Mouse (Mus musculus) left cerebral cortex, adult 18-20 months (tissue): ENCODE data around the gene Plb1. TPM values are rescaled to one million over a fixed set of nuclear protein-coding genes. Genes with fewer than 3 reads are reported as not detected.

Source experiments
- DNase-seq, 2 experiments: peaks; one replicate each; pipeline ENCODE4 v3.0.0; 2021 to 2022; ENCODE audit warnings: low spot score in 2 of 2, mixed read lengths in 1 of 2
- total RNA-seq, 2 experiments: library from RNA; stranded (reverse); gene quantifications; 2 replicates each; pipeline ENCODE4 v1.2.3; 2021

Gene Plb1
- total RNA-seq, 2 experiments from 2014 or later: 0.61 to 1.00 TPM

DNA sequence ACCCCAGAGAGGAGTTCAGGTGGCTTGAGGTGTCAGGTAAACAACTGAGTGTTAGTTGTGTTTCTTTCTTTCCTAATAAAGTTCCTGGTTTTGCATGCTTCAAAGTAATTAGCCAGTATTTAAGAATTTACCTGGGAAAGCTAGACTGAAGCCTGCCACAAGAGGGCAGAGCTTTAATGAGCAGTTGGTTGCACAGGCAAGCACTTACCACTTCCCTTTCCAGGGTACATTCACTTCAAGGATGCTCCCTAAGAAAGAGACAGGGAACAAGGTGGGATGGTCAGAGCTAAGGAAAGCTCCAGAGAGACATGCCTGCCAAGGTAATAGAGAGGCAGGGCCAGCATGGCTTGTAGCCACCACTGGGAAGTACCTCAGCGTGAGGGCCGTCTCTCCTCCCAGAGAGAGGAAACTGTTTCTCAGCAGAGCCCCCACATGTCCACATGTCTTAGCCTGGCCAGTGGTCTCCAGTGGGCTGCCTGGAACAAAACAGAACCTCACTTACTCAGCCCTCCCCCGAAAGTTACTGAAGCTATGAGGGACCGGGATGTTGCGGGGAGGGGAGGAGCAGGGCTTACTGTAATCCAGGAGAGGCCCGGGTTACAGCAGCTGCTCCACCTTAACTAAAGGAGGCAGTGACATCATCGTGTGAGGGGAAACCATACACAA, 89.8 kb downstream of the Plb1 start:
- peak; percentile 53 to 67 for DNase-seq

DNA sequence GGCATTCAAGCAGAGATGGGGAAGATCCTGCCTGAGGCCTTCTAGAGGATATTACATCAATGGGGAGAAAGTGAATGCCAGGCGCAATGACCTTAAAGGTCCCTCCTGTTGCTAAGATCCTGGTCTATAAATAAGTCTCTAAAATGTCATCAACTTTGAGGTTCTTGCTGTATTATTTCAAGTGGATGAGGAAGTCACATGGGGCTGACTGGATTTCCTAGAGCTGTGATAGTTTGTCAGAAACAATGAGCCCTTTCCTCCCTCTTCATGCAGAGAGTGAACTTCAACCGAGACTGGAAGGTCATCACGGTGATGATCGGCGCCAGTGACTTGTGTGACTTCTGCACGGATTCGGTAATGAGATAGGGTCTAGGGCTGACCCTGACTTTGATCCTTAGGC, 95.6 kb downstream of the Plb1 start:
- DNase-seq: no peak

DNA sequence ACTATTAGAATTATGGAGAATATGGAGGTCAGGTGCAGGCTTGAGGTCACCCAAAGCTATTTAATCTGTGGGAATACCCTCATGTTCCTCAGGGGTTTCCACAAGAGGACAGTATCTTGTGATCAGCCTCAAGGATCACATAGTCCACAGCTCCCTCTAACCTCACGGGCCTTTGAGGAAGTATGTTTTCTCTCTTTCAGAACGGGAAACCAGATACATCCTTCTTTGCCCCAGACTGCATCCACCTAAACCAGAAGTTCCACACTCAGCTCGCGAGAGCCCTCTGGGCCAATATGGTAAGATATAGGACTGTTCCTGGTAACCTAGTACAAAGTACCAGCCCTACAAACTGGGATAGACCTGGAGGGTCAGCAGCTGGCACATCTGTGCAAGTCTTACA, 100.1 kb downstream of the Plb1 start:
- DNase-seq: no peak

DNA sequence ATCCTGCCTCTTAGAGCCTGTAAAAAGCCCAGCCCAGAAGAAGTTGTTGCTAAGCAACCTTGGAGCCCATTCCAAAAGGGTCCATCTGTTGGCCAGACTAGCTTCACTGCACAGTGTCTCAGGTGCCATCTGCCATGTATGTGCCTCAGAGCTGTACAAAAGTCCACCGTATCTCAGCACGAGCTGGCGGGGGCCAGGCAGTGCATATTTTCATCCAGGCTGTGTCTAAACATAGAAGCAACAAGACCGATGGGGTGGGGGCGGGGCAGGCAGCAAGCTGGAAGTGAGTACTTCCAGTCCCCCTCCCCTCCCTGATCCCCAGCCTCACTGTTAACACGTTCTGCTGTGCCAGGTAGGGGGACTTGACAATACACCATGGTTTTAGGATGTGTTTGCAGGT, 102.7 kb downstream of the Plb1 start:
- DNase-seq: peak; percentile 52 to 60

DNA sequence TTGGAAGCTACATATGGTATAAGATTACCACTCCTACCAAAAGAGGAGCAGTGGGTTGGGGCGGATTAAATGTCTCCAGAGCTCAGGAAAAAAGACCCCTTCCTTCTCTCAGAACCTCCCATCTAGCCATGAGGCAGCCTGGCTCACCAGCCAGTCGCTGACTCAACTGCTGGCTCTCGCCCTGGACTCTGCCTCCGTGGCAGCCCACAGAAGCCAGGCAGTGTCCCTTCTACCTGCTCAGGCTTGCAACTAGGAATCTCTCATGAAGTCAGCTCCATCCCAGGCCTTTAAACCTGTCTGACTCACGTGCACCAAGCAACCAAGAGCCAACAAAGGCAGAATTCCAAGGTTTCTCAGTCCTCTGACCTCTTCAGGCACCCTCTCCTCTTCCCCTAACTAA, 103.6 kb downstream of the Plb1 start:
- peak; percentile 46 to 57 for DNase-seq

DNA sequence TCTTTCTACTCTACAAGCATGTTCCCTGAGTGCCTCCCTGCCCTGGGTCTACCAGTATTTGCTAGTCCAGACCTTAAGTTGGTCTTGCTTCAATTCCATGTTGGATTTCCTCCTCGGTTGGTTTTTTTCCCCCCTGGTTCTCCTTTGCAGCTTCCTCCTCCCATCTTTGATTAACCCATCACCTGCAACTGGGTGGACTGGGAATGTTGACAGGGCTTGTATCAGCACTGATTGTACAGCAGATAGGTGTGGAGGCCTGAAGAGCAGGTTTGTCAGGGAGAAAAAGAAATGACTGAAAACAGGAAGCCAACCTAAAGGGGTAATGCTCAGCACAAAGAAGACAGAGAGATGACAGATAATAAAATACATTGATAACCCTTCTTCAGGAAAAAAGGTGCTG, 104.8 kb downstream of the Plb1 start:
- no peak for DNase-seq

DNA sequence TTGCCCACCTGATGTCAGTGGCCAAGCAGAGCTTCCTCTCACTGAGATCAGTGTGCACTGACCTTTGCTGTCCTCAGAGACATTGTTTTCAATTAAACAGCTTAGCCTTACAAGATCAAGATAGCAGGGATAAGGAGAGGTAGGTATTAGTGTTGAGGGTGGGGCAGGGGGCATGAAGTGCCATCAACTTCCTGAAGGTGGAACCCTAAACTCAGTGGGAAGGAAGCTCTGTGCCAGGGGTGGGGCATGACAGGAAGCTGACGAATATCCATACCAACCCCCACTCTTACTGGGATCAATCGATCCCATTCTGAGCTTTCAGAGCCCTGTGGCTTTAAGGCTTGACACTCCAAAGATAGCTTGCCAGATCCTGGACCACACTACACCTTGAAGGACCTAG, 105.8 kb downstream of the Plb1 start:
- no peak for DNase-seq

DNA sequence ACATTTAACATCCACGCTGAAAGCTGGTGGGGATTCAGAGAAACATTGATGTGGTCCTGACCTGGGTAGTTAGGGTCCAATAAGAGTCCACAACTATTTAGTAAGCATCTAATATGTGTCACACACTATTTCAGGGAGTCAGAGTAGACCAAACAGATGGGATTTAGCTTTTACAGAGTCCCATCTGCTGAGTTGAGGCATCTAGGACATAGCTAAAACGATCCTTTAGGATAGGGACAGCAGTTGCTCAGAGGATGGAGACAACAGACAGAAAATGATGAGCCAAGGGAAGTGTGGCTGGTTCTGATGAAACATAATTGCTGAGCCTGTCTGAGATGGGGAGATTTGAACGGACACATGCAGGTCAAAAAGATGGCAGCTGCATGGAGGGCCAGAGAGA, 106.3 kb downstream of the Plb1 start:
- DNase-seq: no peak

DNA sequence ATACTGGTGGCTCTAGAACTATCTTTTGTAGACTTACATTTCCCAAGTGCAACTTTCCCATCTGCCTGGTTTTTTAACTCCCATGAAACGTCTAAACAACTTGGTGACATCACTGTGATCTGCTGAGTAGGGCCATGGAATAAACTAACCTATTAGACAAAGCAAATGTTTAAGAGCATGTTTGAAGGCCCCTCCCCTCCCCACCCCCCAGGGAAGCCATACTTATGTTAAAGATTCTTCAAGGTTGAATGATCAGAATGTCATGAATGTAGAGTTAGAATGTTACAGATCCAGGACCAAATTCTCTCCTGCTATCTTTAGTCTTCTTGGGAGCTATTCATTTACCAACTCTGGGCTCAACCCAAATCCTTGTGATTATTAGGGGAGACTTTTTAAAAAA, 107.7 kb downstream of the Plb1 start:
- DNase-seq: no peak

DNA sequence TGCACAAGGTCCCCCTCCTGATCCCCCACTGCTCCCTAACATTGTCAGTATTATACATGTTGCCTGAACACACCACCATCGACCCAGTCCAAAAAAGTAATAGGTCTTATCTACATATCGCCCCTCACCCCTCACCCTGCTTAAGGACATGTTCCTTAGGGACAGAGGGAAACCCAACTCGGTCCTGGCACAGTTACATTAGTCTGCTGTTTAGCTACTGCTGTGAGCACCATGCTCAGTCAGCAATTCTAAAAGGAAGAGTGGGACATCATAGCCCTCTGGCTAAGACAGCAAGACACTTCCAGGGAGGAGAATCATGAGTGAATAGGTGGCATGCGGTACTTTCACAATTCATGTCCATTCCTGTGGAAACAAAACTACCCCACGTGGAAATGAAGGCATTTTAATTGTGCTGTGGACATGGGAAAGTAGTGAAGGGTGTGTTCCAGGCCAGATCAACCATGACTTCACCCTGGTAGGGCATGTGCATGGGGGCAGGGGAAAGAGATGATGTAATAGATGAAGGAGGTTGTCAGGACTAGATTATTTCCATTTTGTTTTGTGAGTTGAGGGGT, 110.3 kb downstream of the Plb1 start:
- no peak for DNase-seq

DNA sequence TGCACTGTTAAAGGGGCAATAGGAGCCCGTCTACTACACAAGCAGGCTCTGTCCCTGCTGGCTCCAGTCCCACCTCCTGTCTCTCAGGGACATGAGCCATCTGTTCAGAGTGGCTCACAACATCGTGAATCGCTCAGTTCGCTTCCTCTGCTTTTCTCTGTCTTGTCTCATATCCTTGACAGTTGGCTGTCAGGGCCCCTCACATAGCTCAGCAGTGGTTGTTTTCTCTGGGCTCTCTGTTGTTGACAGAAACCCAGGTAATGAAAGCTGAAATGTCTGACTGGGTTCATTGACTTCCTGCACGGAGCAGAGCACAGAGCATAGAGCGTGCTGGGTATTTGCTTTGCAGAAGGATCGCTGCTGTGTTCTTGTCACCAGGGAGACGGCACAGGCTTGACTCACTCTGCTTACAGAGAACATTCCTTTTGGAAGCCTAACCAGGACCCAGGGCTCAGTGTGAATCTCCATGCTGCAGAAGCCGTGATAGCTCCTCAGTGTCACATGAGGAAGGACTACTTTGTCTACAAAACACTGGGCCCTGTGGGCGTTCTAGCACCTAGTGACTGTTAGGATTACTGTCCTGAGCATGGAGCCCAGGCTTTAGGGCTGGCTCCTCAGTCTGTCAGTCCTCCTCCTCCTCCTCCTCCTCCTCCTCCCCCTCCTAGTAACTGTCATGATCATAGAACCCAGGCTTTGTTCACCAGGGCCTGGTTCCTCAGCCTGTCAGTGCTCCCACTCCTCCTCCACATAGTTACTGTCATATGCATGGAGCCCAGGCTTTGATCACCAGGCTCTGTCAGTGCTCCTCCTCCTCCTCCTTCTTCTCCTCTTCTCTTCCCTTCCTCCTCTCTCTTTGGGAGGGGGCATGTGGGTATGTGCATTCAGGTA, 113.8 kb downstream of the Plb1 start:
- DNase-seq: peak; percentile 53 to 73

DNA sequence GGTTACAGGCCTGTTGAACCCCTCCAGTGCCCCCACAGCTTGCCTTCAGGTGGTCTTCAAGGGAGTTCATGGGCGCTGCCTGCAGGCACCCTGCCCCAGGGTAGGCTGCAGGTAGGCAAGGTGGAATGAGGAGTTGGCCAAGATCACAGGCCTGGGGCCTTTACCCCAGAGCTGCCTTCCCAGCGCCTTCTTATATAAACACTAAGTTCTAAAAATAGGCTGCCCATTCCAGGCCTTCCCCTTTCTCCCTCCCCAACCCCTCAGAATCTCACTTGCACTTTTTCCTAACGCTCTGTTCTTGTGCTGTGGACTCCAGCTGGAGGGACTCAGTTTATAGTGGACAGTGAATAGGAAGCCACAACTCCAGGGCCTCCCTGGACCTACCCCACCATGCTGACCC, 117.2 kb downstream of the Plb1 start:
- no peak for DNase-seq

DNA sequence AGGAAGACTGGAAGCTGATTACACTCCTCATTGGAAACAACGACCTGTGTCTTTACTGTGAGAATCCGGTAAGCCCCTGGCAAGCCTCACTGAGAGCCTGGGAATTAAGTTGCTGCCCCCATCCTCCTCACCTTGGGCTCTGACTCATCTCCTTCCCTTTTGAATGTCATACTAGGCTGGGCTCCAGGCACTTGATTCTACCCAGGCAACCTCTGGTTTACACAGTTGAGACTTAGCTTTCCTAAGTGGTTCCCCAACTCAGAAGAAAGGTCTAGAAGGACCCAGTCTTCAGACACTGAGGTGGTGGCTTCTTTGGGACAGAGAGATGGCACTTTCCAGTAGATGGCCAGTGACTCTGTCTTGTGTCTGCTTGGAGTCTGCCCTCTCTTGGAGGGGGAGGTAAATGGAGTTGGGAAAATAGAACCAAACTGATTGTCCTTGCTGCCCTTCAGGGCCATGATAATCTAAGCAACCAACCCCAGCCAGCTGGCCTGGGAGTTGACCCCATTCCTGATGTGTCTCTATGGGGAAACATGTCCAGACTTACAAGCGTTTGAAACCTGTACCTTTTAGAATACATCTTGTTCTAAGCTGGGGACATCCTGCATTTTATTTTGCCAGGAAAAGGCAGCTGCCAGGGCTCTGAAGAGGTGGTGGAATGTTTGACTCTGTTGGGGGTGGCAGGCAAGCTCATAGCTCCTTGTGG, 118.2 kb downstream of the Plb1 start:
- DNase-seq: no peak

DNA sequence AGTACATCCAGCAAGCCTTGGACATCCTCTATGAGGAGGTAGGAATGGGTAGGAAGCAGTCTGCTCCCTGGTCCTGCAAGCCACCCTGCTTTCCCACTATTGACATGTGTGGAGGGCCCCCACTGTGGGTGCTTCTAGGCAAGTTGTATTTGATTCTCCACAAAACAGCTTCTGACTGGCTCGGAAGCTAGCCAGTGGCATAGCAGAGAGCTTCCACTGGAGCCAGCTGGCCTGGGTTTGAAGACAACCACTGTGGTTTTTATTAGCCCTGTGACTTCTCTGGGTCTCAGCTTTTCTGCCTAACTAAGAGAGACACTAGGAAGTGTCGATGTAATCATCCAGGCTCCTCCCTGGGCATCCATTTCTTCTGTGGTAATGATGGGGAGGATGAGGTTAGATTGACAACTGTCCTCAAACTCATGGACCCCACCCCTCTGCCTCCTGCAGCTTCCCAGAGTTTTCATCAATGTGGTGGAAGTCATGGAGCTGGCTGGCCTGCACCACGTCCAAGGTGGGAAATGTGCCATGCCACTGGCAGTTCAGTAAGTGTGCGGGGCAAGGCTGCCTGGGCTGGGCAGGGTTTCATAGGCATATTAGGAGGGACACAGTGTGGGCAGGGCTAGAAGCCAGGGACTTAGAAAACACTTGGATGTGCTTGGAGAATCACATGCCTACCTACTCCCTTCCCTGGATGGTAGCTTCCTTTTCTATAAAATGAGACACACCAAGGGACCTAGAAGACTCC, 119.4 kb downstream of the Plb1 start:
- DNase-seq: no peak

DNA sequence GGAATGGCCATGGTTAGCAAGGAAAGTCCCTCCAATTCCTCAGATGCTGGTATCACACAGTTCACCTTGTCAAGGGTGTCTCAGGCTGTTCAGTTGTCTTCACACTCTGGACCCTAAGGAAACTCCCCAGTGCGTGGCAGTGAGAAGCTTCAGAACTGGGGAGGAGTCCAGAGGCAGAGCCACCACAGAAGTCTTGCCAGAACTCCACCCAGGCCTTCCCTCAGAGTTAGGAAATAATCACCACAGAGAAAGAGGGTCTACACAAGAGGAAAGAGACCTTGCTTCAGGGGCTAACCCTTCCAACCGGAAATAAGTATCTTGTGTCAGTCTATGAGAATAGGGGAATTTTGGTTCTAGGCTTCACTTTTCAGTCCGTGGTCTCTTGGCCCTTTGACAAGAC, 120.3 kb downstream of the Plb1 start:
- DNase-seq: no peak

DNA sequence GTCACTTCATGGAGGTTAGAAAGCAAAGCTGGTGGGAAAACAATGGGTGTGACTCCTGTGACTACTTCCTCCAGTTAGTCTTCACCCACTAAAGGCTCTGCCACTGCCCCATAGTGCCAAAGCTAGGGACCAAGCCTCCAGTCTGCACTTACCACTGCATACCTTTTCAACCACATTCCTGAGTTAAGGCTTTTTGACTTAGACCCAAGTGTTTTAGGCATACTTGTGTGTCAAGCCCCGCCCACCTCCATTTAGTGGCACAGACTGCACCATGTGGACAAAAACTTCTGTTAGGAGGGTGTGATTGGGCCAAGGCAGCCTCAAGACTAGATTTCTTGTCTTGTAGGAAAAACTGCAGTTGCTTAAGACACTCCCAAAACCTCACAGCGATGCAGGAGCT, 120.8 kb downstream of the Plb1 start:
- no peak for DNase-seq

DNA sequence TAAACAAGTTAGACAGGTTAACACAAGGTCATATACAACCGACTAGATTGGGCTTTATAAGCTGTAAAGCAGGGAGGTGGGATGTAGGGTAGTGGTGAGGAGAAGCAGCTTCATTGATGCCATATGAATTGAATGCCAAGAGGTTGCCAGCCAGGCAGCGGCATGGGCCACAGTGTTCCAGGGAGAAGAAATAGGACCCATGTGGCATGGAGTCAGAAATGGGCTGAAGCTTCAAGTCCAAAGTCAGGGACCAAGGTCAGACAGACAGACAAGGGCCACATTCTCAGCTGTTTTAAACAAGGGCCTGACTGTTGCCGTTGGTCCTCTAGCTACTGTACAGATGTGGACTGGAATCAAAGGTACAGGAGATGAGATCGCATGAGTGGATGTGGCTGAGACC, 128.0 kb downstream of the Plb1 start:
- no peak for DNase-seq

DNA sequence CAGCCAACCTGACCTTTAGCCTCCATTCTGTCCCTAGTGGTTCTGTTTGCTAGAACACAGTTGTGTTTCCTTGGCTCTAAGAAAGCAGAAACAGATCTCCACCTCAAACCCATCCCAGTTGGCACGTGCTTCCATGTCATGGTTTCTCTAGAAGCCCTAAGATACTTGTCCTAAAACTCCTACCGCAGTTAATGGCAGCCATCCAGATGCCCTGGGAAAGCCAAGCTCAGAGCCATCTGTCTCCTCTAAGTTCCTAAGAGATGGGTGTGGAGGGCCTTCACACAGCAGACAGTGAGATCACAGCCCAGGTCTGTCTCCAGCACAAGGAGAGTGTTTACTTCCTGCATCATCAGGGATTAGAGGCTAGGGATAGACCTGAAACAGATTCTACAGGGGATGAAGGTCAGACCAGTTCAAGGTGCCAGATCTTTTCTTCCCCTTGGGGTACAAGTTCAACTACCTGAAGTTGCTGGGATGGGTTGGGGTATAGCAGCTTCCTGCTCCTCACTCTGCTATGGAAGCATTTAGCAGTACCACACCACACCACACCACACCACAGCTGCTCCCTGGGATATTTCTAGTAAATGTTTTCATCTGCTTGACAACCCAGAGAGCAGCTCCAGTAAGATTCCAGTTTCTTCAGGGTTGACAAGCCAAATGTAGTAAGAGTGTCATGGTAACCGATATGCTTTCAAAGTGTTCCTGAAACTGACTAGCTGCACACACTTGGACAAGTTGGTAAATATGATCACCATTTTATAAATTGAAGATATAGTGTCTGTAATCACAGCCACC, 129.1 kb downstream of the Plb1 start:
- peak in 1 of 2 experiments; percentile 11 for DNase-seq

DNA sequence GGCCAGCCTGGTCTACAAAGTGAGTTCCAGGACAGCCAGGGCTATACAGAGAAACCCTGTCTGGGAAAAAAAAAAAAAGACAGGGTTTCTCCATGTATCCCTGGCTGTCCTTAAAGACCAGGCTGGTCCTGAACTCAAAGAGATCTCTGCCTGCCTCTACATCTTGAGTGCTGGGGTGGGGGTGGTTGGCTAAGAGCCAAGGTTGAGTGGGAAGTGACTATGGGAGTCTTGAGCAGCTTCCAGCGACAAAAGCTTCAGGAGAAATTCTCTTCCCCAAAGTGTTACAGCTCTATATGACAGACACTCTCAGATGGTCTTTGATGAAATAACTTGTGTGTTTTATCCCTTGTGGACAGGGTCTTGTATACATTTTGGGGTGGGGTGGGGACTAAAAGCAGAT, 136.9 kb downstream of the Plb1 start:
- peak; percentile 35 to 48 for DNase-seq

DNA sequence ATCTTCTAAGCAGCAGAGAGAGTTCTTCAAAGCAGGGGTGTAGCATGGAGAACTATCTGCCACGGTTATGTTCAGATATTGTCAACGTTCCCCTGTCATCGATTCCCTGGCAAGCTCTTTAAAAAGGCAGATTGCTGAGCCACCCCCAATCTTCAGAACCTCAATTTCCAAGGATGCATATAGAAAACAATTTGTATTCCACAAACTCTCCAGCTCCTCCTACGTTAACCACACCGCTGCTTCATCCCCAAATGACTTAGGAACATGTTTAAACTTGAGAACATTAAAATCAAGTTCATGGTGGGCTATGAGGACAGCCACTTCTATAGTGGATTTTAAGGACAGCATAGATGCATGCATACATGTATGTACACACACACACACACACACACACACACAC, 138.7 kb downstream of the Plb1 start:
- peak in 1 of 2 experiments; percentile 25 for DNase-seq
